Mouse (Mus musculus) monocyte, adult 2 months (primary cell): Measurements from ENCODE around the gene Alg9.
"Not testable (repeated sequence)": the region's sequence is repeated elsewhere in the genome, so short reads cannot be mapped to it uniquely, and the experiment has no call there.

Experiments
- DNase-seq, 2 experiments: peaks; one replicate each; pipeline ENCODE4 v3.0.0; 2022; ENCODE audit warnings: low spot score in 2 of 2, low read depth in 1 of 2

Alg9 gene

DNA sequence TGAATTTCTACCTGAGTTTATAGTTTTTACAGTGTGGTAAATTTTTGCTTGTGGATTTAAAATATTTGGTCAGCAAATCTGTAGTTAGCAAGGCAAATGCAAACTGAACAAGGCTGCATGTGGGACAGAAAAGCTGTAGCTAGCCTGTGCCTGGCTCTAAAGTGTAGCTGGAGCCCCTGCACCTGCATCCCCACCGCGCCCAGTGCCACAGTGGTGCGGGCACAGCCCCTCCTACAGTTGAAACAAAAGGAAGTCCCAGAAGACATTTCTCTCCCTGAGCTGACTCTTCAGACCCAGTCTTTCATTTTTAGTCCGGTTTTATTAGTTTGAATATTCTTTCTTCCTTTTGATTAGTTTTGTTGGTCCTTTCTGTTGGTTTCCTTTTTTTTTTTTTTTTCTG lies 40.8 kb downstream of the Alg9 start:
- no peak for DNase-seq

DNA sequence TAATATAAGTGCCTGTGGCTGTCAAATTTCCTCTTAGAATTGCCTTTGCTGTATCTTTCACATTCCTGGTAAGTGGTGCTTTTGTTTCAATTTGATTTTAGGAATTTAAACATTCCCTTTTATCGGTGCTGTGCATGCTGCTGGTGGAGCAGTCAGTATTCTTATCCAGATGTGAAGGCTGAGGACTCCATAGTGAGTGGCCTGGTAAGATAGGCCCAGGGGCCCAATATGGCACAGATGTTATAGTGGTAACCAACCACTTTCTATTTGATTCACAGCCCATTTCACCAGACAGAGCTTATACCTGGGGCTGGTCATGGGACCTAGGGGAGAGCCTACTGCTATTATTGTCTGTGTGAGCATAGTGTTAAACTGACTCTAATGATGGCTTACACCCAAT lies 41.7 kb downstream of the Alg9 start:
- no peak for DNase-seq

DNA sequence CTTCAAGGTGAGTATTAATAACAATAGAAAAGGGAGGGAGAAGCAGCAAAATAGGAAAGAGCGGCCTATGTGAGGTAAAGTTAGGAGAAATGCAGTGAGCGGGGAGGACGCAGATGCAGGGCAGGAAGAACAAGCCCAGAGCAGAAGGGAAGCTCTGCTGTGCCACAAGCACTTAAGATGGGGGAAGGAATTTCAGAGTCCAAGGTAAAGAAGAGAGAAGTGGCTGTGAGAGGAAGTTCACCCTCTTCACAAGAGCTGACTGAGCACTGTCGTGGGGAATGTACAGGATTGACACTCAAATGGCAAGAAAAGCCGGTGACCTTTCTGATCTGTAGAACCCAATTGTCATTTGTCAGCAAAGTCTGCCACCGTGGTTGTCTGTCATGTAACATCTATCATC lies 43.2 kb downstream of the Alg9 start:
- DNase-seq: no peak

DNA sequence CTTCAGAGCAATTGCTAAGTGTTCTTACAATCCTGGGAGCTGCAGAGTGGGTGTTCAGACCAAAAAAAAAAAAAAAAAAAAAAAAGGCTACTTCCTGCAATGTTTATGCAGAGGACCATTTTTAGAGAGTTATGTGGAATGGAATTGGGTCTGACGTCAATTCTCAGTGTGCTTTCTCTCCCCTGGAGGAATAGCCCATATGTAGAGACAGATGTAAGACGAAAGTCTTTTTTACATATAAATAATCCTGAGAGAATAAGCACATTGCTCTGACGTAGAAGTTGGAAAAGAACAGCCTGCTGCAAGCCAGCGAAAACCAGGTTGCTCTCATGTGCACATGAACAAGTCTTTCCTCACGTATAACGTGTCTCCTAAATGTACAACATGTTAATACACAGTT lies 44.9 kb downstream of the Alg9 start:
- no peak for DNase-seq

DNA sequence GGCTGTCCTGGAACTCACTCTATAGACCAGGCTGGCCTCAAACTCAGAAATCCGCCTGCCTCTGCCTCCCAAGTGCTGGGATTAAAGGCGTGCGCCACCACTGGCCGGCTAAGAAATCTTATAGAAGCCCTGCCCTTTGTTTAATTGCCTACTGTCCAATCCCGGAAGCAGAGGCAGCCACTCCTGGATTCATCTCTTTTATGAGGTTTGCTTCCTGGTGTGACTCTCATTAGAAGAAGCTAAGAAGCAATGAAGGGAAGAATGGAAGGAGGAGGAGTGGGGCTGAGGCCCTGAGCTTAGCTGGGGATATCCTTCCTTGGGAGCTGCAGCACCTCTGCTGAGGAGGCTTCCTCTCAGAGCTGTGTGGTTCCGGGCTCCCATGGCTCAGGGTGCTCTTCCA lies 46.8 kb downstream of the Alg9 start:
- DNase-seq: no peak

DNA sequence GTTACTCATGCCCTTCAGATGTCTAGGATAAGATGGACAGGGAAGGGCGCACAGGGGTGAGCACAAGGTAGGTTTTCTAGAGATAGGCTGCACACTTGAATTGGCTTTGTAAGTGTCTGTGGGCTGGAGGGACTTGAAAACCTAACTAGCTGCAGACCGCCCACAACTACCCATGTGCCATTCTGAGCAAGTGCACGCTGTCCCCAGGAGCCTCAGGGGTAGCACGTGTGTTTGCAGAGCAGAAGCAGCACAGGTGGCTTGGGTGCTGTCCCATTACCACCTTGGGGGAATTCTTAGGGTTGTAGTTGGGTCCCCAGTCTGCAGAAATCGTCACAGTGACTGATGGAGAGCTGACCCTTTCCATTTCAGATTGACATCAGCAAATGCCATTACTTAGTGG lies 47.4 kb downstream of the Alg9 start:
- DNase-seq: no peak

DNA sequence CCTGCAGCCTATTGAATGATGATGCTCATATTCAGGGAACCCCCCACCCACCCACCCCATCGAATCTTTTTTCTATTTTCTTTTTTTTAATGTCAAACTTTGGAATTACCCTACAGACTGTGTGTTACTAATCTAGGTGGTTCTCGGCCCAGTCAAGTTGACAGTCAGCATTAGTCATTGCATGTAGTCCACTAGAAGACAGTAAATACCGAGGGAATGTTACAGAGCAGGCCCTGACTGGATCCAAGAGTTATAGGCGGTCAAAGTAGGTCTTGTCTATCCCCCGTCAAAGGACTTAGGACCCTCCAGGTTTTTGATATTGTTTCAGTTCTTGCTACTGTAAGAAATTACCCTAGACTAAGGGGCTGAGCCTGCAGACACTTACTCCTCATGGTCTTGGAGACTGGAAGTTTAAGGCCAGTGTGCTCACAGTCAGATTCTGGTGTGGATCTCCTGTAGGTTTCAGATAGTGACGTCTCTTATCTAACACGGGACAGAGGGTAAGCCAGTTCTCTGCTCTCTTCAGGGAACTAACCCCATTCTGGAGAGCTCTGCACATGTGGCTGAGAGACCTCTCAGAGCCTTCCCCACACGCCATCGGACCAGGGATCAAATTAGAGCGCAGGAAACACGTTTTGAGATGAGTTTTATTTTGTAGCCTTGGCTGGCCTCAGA lies 49.1 kb downstream of the Alg9 start:
- DNase-seq: no peak

DNA sequence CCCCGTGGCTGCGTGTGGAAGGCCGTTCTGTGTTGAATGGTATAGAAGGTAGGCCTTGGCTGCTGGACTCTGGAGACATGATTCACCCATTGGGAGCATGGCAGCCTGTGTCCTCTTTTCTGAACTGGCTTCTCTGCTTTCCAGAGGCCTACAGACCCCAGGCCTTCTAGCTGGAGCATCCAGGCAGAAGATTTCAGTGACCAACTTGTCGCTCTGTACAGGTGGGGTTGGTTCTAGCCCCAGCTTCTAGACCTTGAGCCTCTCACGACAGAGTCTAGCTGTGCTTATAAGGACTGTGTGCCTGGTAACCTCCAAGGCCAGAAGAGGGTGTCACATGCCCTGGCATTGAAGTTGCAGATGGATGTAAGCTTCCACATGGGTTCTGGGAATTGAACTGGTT lies 56.7 kb downstream of the Alg9 start:
- DNase-seq: no peak

DNA sequence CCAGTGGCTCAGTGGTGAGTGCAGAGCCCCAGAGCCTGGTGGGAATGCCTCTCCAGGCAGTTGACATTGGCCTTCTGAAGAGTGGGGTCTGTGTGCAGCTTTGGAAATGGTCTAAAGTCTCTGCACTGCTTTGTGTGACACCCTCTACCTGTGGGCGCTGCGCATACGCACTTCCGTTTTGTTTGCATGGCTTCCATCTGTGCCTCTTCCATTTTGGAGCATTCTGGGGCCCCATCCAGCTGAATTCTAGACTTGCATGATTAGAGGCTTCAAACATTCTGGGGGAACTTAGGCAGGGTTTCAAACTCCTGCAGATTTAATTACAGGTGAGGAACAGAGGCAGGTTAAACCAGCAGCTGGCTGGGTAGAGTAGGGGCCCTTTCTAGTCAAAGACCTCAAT lies 57.3 kb downstream of the Alg9 start:
- no peak for DNase-seq

DNA sequence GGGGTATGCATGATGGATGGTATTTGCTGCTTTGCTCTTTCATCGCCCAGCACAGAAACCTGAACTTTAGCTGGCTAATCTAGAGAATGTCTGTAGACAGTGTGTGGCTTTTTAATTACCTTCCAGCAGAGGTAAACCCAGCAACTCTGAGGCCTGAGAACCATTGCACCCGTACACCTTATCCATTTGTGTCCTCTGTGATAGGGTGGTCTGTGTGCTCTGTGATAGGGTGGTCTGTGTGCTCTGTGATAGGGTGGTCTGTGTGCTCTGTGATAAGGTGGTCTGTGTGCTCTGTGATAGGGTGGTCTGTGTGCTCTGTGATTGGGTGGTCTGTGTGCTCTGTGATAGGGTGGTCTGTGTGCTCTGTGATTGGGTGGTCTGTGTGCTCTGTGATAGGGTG lies 57.8 kb downstream of the Alg9 start:
- not testable (repeated sequence) for DNase-seq

DNA sequence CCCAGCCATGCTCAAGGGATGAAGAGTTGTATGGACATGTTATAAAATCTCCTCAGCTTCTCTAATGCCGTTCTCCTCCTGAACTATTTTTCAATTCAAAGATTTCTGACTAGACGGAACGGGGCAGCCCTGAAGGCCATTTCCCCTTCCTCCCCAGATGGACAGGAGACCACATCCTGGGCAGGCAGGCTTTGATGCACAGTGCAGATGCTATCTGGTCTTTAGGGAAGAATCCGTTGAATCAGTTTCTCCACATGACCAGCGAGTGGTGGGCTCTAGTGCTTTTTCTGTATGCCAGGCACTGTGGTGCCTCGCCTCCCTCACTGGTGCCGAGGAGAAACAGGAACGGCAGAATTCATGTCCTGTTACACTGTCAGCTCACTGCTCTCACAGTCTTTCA lies 59.0 kb downstream of the Alg9 start:
- no peak for DNase-seq

DNA sequence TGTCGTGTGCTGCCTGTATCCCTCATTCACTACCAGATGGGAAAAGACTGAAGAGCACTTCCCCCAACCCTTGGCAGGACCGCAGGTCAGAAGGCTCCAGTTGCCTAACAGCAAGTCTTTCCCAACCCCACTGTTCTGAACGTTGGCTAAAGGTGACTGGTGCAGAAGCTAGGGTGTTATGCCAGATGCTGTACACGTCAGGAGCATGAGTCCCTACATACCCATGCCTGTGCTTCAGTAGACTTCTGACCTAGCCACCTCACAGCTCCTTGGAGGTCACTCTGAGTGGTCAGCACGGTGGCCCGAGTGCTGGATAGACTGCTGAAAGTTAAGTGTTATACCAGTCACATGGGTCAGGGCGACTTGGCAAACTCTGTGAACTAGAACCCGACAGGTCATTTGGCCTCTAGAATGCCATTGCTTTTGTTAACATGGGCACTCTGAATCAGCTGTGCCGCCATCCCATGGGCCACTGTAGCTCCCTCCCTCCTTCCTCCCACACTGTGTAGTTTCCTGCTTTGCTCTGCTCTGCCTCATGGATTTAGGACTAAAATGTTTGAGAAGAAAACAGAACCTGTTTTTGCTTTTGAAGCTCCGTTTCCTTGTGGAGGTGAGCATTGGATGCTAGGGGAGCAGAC lies 60.4 kb downstream of the Alg9 start:
- peak; percentile 19 to 52 for DNase-seq

DNA sequence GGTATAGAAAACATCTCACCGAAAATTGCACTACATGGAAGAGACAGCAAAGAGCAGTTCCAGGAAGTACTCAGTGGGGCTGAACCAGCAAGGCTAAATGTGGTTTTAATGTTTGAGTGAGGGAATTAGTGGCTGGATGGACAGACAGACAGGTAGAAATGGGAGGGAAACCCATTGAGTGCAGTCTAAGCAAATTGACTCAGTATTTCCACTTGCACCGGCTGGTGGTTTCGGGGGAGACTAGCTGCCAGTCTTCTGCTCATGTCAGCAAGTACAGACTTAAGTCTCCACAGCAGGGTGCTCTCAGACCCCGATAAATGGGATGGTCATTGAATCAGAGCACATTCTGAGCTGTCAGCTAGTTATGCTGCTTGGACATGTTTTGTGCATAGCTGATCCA lies 61.3 kb downstream of the Alg9 start:
- no peak for DNase-seq

DNA sequence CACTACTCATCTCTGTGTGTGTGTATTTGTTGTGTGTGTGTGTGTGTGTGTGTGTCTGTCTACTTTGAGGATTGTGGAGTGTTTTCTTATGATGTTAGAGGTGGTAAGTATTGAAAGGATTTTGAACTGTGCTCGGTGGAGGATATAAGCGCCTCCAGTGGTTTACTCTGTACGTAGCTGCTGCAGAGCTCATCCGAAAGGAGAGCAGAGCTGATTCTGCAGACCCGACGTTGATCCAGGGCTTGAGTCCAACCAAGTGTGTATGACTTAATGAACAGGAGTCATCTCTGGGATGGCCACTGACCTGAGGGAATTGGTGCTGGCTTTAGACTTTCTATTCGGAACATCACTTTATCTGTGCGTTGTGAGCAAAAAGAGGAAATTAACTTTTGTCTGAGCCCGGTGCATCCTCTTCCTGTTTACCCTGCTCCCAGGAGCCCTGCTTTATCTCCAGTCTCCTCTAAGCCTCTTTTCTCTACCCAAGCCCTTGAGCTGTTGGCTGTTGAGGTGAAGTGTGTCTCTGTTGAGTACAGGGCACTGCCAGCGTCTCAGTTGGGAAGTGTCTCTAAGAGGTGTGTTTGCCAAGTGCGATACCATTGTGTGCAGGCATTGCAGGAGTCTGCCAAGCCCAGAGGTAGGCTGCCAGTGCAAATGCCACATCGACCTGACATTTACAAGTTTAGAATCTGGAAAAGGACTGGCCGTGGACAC lies 66.4 kb downstream of the Alg9 start:
- DNase-seq: no peak

DNA sequence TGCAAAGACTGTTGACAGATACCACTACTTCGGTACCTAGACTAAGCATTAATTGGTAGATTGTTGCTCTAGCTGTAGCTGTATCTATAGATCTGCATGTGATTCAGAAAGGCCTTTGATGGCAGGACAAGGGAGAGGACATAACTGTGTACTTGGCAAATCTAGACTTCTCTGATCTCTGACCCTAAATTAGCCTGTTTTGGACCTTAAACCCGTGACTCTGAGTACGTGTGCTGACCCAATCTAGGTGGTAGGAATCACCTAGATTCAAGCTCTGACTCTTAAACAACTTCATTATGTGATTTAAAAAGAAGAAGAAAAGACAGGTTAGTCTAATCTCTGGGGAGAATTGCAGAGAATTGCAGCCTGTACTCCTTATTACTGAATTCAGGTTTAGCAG lies 70.3 kb downstream of the Alg9 start, which contains the start of gene Ppp2r1b:
TSS of gene Ppp2r1b (plus strand) at position 221 of the 400 bp plus-strand sequence.
- no peak for DNase-seq

DNA sequence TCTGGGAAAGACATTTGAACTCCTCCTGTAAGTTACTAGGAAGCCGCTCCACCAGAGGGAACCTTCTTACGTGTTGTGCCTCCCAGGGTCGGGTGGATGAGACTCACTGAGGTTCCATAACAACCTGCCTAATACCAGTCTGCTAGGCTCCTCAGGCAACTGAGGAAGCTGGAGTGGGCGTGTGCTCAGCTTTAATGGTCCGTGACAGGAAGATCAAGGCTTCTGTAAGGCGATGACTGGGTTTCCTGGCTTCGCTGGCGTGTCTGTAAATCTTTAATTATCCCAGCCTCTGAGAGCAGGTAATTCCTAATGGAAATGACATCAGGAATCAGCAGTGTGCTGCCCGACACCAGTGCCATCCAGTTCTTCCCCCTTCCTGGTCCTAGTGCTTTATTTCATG lies 70.7 kb downstream of the Alg9 start:
- DNase-seq: no peak

DNA sequence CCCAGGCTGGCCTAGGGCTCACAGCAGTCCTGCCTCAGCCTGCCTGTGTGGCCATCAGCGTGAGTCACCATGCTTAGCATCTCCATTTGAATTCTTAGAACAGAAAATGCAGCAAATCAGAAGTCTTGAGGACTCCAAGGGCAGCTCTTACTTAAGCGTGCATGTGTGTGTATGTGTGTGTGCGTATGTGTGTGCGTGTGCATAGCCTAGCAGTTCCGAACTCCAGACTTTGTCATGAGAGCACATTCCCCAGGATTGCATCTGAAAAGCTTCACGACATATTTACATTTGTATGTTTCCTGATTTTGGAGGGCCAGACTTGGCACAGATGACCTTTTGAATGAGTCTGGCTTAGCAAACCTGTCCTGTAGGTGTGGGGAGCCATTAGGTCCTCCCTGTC lies 72.3 kb downstream of the Alg9 start:
- no peak for DNase-seq

DNA sequence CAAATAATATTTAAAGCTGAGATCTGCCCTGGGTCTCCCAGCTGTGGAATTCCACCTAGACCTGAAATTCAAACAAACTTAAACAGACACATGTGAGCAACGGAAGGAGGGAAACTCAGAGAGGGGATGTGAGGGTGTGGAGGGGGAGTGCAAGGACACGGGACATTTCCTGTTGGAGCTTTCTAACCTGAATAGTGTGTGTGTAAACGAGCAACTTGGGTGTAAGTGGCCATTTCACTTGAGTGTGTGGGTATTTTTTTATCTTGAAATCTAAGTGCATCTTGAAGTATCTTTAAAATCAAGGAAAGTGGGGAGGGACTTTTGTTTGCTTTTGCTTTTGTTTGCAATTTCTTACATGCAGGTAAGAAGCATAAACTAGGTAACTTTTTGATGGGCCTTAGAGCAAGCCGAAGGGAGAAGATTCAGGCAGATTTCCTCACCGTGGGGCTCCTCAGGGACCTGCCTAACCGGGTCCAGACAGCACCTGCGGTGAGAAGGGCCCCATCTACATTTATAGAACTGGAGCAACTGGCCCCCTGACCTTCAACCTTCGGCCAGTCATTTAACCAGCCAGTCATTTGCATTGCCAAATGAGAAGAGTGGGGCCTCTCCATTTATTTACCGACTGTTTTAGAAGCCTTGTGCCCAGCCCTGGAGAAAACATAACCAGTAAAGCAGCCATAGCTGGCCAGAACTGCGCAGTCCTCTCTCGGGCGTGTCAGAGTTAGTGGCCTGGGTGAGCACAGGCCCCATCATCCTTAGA lies 73.0 kb downstream of the Alg9 start:
- DNase-seq: no peak

DNA sequence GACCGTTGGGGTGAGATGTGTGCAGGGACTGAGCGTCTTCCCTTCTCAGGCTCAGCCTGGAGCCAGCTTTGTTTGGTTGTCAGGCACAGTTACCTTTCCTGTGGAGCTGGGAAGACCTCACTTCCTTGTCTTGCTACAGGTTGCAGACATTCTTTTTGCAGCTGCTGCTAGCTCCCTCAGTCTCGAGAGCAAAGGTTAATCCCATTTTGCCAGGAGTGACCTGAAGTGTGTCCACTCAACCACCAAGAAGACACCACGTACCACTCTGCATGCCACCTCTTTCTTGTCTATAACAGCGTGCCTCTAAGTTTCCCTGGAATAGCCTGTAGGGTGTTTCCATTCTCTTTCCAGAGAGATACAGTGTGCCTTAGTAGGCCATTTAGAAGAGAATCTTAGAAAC lies 74.0 kb downstream of the Alg9 start:
- no peak for DNase-seq

DNA sequence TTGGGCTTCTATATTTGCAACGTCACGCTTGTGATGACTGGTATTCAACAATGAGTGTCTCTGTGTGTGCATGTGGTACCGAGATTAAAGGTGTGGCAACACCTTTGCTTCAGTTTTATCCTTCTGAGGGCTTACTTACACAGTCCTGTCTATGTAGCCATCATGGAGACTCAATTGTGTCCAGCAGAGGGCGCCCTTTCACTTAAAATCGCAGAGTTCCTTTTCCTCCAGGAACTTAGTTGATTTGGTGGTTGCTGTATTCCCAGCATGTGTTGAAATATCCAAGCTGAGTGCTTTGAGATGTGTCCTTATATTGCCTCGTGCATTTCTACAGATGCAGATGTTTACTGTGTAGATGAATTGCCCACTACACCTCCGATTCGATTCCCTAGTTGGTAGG lies 74.4 kb downstream of the Alg9 start:
- DNase-seq: peak; percentile 14 to 56

DNA sequence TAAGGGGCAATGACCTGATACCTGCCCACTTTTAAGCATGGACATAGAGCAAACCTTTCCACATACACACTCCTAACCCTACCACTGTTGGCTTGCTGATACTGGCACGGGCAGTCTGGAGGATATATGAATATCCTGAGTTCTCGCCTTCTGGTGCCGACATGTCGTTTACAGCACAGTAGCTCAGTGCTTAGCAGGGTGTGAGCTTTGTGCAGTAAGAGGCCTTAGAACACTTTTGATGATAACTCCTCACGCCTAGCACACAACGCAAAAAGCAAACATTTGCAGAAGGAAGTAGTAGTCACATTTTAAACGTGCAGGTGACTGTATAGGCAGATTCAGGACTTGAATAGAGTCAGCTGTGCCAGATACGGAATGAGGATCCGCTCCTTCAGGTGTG lies 74.9 kb downstream of the Alg9 start:
- DNase-seq: no peak

DNA sequence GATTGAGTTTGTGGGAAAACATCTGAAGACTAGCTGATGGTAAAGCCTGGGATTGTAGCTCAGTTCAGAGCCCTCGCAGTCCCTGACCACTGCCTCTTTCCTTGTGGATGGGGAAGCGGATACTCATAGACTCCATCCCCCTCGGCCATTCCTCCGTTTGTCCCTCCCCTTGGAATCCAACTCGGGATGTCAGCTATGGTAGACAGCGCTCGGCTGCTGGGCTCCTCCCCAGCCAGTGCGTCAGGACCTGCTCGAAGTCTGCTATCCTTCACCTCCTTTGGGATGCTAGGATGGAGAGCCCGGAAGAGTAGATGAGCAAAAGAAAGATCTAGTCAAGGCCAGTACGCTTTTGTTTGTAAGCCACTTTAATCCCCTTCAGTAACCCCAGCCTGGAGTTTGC lies 75.5 kb downstream of the Alg9 start:
- no peak for DNase-seq
